Mouse (Mus musculus) layer of hippocampus, postnatal 25 days (tissue): ENCODE results near the gene Spock1. TPM values are rescaled to one million over a fixed set of nuclear protein-coding genes. Genes with fewer than 3 reads are reported as not detected.

ENCODE experiments used
- DNase-seq, 2 experiments: peaks; one replicate each; pipeline ENCODE4 v3.0.0; 2022; ENCODE audit warnings: mixed read lengths in 2 of 2, low spot score in 1 of 2; ENCODE audit errors: extremely low spot score in 1 of 2
- total RNA-seq, 2 experiments: library from RNA; stranded (reverse); gene quantifications; 2 replicates each; pipeline ENCODE4 v1.2.3; 2021

The Spock1 gene
- total RNA-seq, 2 experiments from 2014 or later: 184 to 193 TPM

DNA sequence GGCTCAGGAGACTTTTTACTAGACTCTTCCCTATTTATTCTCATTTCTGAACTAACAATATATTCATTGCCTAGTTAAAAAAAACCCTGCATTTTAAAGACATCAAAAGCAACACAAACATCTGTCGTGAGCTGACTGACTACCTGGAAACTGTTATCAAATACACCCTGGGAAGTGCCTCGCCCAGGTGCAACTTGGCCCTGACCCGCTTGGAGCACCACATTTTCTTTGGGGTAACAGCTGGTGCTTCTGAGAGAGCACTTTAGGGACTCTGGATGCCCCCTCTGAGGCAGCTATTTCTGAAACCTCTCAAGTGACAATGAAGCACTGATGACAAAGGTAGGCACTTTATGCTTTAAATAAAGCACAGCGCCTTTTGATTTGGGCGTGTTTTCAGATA lies 236.8 kb downstream of the Spock1 start:
- no peak for DNase-seq

DNA sequence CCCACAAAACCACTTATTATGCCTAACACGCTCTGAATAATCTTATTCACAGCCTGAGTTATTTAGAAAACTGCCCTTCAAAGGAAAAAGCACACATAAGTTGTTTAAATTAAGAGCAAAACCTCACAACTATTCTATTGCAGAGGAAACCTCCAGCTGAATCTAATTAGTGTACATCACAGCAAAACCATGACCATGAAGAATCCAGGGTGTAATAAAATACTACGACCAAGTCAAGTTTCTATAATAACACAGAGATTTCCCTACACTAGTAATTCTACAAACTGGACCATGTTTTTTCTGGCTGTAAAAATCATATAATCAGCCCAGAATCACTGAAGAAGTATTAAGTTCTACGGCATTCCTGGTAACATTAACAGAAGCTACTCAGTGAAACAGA lies 240.5 kb downstream of the Spock1 start:
- DNase-seq: no peak

DNA sequence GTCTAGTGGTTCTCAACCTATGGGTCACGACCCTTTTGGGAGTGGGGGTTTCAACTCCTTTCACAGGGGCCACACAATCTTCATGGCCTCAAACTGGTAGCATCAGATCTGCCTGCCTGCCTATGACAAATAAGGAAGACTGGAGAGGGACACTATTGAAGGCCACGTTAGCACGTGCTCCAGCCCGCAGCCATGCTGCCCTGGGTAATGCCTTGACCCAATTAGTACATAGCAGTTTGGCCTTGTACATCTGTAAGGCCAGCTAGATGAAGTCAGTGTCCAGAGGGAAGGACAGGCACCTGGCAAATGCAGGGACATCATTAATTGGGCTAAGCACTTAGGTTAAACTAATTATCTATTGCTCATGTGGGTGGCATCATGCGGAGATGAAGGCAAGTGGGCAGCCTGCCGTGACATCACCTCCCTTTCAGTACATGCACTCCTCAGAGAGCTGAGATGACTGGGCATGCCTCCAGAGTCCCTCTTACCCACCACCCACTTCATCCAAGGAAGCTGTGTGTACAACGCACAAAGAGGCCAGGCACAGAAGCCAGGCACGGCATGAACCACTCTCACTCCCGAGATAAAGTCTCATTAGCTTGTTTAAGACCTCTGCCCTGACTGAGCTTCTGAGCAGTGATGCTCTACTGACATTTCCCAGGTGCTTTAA lies 241.8 kb downstream of the Spock1 start:
- DNase-seq: no peak

DNA sequence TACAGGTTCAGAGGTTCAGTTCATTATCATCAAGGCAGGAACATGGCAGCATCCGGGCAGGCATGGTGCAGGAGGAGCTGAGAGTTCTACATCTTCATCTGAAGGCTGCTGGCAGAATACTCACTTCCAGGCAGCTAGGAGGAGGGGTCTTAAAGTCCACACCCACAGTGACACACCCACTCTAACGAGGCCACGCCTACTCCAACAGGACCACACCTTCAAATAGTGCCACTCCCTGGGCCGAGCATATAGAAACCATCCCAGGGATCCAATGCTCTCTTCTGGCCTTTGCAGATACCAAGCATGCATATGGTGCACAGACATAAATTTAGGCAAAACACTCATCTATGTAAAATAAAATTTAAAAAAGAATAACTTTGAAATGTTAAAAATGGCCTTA lies 245.6 kb downstream of the Spock1 start:
- no peak for DNase-seq

DNA sequence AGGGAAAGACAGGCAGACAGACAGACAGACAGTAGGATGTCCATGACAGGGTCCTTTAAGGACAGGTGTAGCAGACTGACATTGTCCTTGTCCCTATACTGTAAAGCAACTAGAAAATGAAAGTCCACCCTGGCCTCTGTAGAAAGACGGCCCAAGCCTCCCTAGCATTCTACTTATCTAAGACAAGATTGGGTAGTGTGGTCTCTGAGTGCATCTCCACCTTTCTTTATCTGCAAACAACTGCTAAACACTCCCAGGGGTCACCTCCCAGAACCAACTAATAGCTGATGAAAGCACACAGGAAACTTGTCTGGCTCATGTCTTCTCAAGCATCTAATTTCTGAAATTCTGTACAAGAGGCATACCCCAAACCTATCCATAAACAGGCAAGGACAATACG lies 247.6 kb downstream of the Spock1 start:
- no peak for DNase-seq

DNA sequence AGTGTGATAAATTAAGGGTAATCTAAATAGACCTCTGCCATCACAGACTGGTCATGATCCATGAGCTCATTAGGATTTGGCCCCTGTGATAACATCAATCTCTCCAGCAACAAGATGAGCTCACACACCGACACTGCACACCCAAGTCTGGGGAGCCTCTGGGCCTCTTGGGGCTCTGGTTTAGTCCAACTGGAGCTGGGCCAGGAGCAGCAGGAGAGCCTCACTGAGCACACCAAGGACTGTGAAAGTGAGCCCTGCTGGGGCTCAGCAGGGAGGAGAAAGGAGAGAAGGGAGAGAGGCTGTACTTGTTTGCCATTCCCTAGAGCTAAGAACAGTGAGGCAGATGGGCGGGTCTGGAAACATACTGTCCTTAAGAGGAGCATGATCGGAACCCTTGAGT lies 248.3 kb downstream of the Spock1 start:
- DNase-seq: no peak

DNA sequence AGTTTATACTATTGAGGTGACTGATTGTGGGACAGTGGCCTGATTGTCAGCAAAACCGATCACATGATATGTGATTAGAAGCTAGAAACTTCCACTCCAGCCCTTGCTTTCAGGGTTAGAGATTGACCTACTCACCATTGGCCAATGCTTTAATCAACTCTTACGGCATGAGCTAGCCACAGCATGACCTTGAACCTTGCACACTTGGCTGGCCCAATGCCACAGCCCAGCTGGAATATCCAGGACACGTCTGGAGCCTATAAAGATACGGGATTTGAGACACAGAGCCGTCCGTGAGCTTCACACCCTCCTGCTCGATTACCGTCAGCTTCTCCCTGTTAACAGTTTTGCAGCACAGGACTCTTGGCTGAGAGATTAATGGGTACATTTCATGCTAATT lies 251.5 kb downstream of the Spock1 start:
- no peak for DNase-seq

DNA sequence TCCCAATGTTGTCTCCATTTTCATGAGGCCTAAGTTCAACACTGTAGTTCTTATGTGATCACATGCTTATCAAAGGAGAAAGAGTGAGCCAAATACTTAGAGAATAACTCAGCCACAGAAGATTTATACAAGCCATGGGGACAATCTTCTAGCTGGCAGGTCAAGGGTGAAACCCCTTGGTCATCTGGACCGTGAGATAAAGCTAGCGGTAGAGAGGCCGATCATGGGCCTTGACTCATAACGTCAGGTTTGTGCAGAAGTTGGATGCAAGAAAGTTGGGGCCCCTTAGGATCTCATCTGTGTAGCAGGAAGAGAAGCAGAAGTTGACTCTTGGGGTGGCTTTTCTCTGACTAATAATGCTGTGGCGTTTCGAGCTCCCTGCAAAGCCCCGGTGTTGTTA lies 253.8 kb downstream of the Spock1 start:
- no peak for DNase-seq

DNA sequence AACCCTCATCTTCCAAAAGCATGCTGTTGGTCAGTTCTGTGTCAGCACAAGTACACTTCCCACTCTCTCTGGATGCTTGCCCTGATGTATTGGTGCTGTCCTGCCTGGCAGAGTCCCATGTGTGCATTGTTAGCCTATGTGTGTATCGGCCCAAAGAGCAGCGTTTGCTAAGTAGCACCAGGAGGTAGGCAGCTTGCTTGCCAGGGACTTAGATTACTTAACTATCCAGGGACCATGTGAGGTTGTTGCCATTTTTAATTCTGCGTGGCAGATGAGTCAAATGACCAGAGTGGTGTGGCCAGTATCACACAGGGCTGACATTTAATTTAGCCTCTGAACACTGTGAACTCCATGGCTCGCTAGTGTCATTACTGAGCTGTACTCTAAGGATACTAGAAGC lies 256.9 kb downstream of the Spock1 start:
- no peak for DNase-seq

DNA sequence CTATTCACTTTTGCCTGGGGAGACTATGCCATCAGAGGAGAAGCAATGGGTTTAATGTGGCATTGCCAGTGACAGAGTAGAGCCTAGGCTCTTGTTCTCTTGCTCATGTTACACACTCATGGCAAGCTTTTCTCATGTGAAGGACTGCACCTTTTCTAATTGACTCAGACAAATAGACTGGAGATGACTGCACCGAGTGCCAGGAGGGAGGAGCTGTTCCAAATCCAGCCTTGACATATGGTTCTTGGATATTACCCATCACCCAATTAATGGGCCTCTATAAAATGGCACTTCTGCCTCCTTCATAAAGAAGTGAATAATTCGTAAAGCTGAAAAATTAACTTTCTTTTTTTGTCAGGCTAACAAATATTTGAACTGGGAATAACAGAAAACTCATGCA lies 259.3 kb downstream of the Spock1 start:
- DNase-seq: no peak

DNA sequence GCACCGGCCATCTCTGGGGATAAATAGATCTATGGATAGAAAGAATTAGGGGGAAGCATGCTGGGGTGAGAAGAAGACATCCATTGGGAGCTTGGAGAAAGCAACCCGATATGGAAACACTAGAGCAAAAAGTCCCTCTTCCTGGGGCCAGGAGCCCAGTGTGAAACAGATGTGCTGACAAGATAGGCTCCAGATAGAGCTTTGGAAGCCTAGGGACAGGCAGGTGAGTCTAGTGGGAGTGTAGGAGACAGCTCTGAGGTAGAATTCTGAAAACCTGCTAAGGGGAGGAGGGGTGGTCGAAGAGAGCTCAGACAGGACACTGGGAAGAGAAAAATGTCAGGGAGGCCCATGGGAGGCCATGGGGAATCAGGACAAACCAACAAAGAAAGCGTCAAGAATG lies 260.7 kb downstream of the Spock1 start:
- DNase-seq: no peak

DNA sequence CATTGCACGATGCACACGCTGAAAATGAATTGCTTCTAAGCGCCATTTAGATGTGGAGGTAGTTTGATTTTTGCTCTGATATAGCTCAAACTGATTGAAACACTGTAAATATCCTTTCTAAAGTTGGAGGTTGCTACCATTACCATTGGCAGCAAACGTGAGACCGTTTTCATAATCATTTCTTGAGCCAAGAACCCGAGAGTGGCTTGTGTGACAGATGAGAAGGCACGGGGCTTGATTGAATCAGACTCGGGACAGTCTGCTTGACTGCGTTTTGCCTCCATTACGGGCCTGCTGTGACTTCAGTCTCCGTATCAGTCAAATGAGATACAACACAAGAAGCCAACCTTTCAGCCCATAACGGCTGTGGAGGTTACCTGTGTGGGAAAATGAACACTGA lies 265.1 kb downstream of the Spock1 start:
- DNase-seq: no peak

DNA sequence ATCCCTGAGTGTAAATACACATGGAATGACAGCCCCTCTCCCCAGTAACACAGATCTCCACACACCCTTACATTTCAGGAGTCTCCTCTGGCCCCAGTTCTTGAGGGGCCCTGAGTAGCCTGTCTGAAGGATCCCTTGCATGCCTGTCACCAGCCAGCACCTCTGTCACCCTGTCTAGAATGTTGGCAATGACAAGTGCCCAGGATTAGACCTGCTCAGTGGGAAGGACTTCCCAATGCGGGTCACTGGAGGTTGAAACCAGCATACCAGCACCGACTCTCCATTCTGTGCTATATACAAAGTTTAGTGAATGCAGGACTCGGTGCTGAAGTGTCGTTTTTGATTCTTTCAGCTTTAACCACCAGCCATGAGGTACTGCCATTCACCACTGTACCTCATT lies 266.5 kb downstream of the Spock1 start:
- DNase-seq: no peak

DNA sequence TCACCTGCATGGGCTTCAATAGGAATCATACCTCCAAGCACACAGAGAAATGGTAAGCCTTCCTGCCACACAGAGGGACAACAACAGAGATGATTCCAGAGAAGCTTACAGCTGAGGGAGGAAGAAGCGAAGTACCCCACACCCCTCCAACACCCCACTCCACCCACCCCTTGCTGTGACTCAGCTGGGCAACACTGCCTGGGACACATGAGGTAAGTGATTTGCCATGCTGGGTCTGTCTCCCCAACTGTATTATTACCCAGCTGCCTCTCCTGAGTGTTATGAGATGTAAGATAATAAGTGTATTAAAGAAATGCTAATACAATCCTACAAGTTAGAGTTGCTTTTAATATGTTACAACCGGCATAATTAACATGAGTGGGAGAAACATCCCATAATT lies 267.2 kb downstream of the Spock1 start:
- DNase-seq: no peak

DNA sequence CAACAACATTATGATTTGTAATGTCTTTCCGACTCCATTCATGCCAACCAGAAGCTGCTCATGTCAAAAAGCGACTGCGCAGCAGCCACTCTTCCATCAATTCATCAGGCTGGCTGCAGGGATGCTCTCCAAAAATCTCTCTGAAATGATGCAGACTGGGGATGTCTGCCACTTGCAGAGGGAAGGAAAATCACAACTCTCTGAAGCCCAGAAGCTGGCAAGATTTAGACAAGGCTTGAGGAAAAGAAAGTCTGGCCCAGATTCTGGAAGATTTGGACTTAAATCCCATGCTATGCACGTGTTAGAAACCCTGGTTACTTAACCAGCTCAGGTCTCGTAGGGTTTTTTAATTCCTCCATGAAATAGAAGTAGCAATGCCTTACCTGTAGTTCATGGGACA lies 269.3 kb downstream of the Spock1 start:
- DNase-seq: no peak

DNA sequence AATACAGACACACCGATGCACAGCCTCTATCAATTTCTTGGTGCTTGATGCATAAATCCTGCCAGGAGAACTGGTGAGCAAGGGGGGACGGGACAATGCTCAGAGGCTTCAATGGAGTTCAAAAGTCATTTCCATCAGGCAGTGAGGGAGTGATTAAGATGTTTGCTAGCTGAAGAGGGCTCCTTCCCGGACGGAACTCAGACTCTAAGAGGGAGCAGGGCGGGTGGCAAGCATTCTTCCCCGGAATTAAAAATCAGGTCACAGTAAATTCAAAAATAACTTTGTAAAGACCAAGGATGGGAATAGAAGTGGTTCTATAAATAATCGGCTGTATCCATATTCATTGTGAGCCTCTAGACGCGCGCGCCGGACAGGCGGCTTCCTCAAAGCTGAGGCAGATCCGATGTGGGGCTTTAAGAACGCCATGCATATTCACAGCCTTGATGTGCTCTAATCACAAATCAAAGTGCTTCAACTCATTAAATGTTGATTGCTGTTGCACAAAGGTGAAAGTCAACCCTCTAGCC lies 270.5 kb downstream of the Spock1 start:
- DNase-seq: no peak

DNA sequence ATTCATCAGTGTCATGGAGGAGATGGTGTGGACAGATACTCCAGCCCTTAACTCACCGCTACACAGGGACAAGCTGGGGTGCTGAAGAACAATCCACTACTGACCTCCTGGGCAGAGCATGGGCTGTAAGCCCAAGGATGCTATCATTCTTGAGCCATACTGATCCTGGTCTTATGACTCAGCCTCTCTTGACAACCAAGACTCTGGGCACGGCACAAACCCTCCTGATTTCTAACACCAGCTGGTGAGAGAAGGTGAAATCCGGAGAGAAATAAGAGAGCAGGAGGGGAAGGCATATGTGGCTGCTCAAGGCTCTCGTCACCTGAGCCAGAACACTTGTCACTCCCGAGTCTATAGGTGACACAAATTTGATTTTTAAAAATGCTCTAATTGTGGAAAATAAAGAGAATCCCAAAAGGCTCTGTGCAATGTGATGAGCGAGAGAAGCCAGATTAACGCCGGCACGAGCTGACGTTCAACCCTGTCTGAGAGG lies 271.0 kb downstream of the Spock1 start:
- no peak for DNase-seq

DNA sequence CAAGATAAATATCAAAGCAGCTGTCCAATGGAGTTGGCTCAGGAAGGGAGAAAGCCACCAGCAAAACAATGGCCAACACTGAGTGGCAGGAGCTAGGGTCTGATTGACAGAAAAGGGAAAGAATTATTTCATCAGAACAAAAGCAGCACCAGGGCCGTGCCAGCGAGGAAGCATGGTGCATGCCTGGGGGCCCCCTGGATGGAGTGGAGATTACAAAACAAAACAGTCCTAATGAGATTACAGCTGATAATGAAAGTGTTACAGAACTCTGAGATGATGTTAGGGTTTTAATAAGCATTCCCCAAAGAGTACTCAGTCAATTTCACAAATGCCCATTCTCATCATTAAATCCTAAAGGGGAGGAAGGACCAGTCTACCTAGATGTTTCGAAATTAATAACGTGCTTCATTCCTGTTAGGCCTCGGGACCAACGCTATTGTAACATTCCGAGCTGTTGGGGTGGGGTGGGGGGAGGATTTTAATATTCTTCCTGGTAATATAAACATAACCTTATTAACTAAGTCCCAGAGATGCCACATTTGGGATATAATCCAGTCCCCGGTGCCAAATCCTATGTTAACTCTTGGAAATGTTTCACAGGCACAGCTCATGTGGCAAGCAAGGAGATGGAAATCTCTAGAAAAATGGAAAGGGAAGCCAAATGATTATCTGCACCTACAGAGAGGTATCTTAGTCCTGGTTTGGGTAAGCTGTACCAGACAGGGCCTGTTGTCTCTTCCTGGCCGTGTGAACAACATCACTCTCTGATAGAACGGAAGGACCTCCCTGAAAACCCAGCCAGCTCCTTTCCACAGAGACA lies 271.7 kb downstream of the Spock1 start:
- no peak for DNase-seq

DNA sequence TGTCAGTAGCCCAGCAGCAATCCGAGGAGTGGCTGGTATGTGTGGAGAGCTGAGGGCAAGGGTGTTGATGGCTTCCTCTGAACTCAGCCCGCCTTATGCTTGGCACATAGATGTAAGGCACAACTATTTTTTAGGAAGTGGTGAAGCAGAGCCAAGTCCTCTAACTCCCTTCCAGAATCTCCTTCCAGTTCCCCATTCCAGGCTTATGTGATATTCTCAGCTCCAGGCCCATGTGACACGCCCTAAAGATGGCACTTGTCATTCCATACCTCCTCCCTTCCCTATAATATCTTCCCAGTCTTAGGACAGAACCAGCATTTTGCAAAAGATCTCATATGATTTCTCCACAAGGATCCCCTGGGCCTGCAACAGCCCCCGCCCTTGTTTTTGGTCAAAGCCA lies 277.6 kb downstream of the Spock1 start:
- DNase-seq: no peak

DNA sequence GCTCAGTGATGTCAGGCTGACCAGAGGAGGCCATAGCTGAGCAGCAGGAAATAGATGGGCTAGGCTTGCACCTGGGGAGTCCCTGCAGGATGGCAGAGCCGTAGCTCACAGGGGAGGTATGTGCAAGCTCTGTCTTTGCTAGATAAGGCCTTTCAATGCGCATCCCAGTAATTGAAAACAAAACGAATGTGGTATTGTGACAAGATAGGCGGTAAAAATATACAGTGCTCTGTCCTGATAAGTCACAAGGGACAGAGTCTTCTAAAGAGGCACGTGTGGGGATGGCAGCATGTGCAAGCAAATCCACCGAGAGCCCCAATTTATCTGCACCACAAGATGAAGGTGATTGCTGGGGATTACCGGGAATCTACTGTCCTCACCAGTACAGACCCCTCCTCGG lies 279.9 kb downstream of the Spock1 start:
- no peak for DNase-seq

DNA sequence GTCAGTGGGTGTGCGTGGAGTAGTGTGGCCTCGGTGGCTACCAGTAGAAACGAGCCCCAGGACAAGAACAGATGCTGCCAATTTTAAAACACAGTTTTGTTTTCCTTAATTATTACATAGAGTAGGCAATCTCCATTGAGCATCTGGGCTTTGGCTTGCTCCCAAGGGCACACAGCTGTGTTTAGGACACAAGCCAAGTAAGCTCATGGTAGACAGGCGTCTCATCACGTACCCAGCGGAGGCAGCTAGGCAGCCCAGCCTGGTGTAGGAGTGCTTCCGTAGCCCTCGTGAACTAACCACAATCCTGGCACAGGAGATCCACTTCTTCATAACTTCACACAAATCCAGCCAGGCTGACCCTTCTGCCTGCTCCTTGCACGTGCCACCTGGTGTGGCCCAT lies 281.7 kb downstream of the Spock1 start:
- DNase-seq: no peak
